In the genomic region with DNA sequence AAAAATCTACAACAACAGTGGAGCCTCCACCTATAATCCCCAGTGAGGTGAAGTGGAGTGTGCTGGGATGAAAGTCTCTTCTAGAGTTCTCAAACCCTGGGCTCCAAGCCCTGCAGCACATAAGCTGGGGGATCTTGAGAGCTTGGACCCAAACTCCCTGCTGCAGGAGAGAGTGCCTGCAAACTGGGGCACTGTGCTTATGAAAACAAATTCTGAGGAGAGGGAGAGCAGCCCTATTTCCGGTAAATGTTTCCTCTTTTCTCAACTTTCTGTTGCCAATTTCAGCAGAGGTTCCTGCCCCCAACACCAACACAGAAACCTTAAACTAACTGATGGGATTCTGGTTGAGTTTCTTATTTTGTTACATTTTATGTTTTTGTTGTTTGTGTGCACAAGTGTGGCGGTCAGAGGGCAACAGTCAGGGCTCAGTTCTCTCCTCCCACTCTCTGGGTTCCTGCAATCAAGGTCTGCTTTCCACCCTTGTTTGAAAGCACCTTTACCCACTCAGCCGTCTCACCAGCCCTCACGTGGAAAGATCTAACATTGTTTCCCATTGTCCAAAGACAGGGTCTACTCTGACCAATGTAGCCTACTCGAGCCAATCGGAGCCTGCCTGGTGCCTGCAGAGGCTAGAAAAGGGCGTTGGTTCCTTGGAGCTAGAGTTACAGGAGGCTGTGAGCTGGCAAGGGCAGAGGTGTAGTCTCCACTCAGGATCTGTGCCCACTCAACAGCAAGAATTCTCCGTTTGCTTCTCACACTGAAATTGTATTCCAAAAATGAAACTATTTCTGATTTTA, we compare ENCODE assay signal across 11 mouse cellular contexts. TPM values are rescaled to one million over a fixed set of nuclear protein-coding genes. Genes with fewer than 3 reads are reported as not detected.
DNase-seq lines count a peak whose midpoint lies in the region; ATAC-seq and TF ChIP-seq lines count a peak whose summit lies in the region.
"Had no signal": no experiment of that assay in that cellular context is flagged by ENCODE, and none has a peak within 500 bp of the region (broad histone marks: within the 10 kb centered on the region; RNA-seq: fewer than 3 reads in every experiment).

No protein-coding gene starts in this region.

- no peak overlapping the region for H3K4me3 ChIP-seq in limb, embryonic 13.5 days
- no peak overlapping the region for H3K4me3 ChIP-seq in limb, embryonic 10.5 days
- no peak overlapping the region for H3K4me3 ChIP-seq in stomach, postnatal 0 days (ENCODE audit: low read depth, low read length)
- H3K4me3 ChIP-seq in left cerebral cortex, adult 2 months: no peak overlapping the region
- H3K4me3 ChIP-seq: limb, embryonic 12.5 days had no signal

- DNase-seq in CD4-positive, CD25-positive, alpha-beta regulatory T cell, adult 2 months (ENCODE audit: low read depth, low spot score): peak; percentile 47
- DNase-seq in limb, embryonic 10.5 days (ENCODE audit: low spot score): no peak
- peak; percentile 29 for DNase-seq in kidney, postnatal 14 days
- DNase-seq in stomach, postnatal 0 days (ENCODE audit: low spot score): no peak
- DNase-seq in left cerebral cortex, adult 2 months (ENCODE audit: extremely low spot score in 1 of 2, low spot score in 2 of 2): no peak
- DNase-seq in right cerebral cortex, adult 18-20 months: no peak
- DNase-seq: adrenal gland, adult 8-10 months had no signal

- H3K9ac ChIP-seq in limb, embryonic 13.5 days: 0 out of 2 replicates have a peak overlapping the region, but pooled peaks have one; percentile 13
- H3K9ac ChIP-seq in stomach, postnatal 0 days (ENCODE audit: low read length): no peak overlapping the region
- H3K9ac ChIP-seq: limb, embryonic 12.5 days had no signal

- H3K4me1 ChIP-seq in limb, embryonic 13.5 days: peaks cover 14% of the 10 kb centered on the region
- peaks cover 13% of the 10 kb centered on the region for H3K4me1 ChIP-seq in limb, embryonic 10.5 days
- H3K4me1 ChIP-seq in stomach, postnatal 0 days (replicated peaks; ENCODE audit: control insufficient read depth, insufficient read depth): peaks cover 3% of the 10 kb centered on the region; the same call in 1 of the 2 replicates

- TF ChIP-seq EP300 in stomach, postnatal 0 days (optimal IDR thresholded peaks at IDR 0.05): no peak

- no peak for TF ChIP-seq CTCF in stomach, postnatal 0 days (IDR thresholded peaks at IDR 0.05; ENCODE audit: low read depth)
- no peak for TF ChIP-seq CTCF in left cerebral cortex, adult 2 months (IDR thresholded peaks at IDR 0.05)

- peaks cover under 1% of the 10 kb centered on the region for H3K36me3 ChIP-seq in limb, embryonic 13.5 days
- peaks cover 13% of the 10 kb centered on the region for H3K36me3 ChIP-seq in limb, embryonic 10.5 days
- no peaks in the 10 kb centered on the region for H3K36me3 ChIP-seq in stomach, postnatal 0 days (ENCODE audit: control insufficient read depth, insufficient read depth, low read length)

- WGBS in limb, embryonic 13.5 days: 66% methylated on average over 8 of the region's 8 CpGs
- 67% methylated on average over 8 of the region's 8 CpGs for WGBS in limb, embryonic 10.5 days
- 53% methylated on average over 8 of the region's 8 CpGs for WGBS in stomach, postnatal 0 days

- ATAC-seq in CD4-positive, CD25-positive, alpha-beta regulatory T cell, adult 4 months: no peak
- no peak for ATAC-seq in limb, embryonic 13.5 days (ENCODE audit: low FRiP score, low read depth)
- ATAC-seq in stomach, postnatal 0 days (ENCODE audit: low FRiP score, low TSS enrichment): no peak
- ATAC-seq: hindbrain, embryonic 16.5 days had no signal

- no peak overlapping the region for H3K4me2 ChIP-seq in limb, embryonic 13.5 days (replicated peaks)
- no peak overlapping the region for H3K4me2 ChIP-seq in stomach, postnatal 0 days (replicated peaks; ENCODE audit: low read depth)
- H3K4me2 ChIP-seq: limb, embryonic 12.5 days had no signal

- H3K27ac ChIP-seq in limb, embryonic 13.5 days: no peak overlapping the region
- no peak overlapping the region for H3K27ac ChIP-seq in limb, embryonic 10.5 days
- peak overlapping the region; percentile 13; the same call in 1 of the 2 replicates for H3K27ac ChIP-seq in stomach, postnatal 0 days (replicated peaks)
- no peak overlapping the region for H3K27ac ChIP-seq in left cerebral cortex, adult 2 months
- H3K27ac ChIP-seq: limb, embryonic 12.5 days had no signal

- H3K9me3 ChIP-seq in limb, embryonic 13.5 days: no peaks in the 10 kb centered on the region
- no peaks in the 10 kb centered on the region for H3K9me3 ChIP-seq in limb, embryonic 10.5 days (replicated peaks)
- H3K9me3 ChIP-seq in stomach, postnatal 0 days (ENCODE audit: control insufficient read depth, low read length): no peaks in the 10 kb centered on the region
- H3K9me3 ChIP-seq: limb, embryonic 12.5 days had no signal

- intact Hi-C loops in left cerebral cortex, adult 2 months (cut with DNase I): loop anchor here (2.0 kb wide), 1 partner anchor 57 kb away; no protein-coding TSS in a partner anchor

- no peaks in the 10 kb centered on the region for H3K27me3 ChIP-seq in limb, embryonic 13.5 days
- no peaks in the 10 kb centered on the region for H3K27me3 ChIP-seq in limb, embryonic 10.5 days (ENCODE audit: low read depth, poor library complexity, severe bottlenecking)
- H3K27me3 ChIP-seq in stomach, postnatal 0 days (ENCODE audit: control insufficient read depth, insufficient read depth, low read length): no peaks in the 10 kb centered on the region
- H3K27me3 ChIP-seq: limb, embryonic 12.5 days had no signal

RNA-seq across cellular contexts. Expression of a gene that starts 2.4 kb away (rescaled TPM):
- 1,000 to 10,000 TPM; 1,727 to 2,219 TPM for polyA plus RNA-seq in CD4-positive, CD25-positive, alpha-beta regulatory T cell, adult 4 months (2017; shearing (Covaris generic))
- 1,885 and 1,910 TPM in 2 replicates for polyA plus RNA-seq in limb, embryonic 13.5 days (2015; fragmentation: Nextera tagmentation; extraction: Ambion mirVana)
- 2,414 and 2,486 TPM in 2 replicates for polyA plus RNA-seq in limb, embryonic 10.5 days (2016; fragmentation: Nextera tagmentation; extraction: Ambion mirVana)
- 1,070 and 1,103 TPM in 2 replicates for polyA plus RNA-seq in stomach, postnatal 0 days (2015; fragmentation: Nextera tagmentation; extraction: Ambion mirVana)
- total RNA-seq in left cerebral cortex, adult 2 months (2021): 100 to 1,000 TPM; 476 to 536 TPM

RNA-seq across cellular contexts. Expression of a gene that starts 10.7 kb away (rescaled TPM):
- not detected for polyA plus RNA-seq in CD4-positive, CD25-positive, alpha-beta regulatory T cell, adult 4 months (2017; shearing (Covaris generic))
- polyA plus RNA-seq in limb, embryonic 13.5 days (2015; fragmentation: Nextera tagmentation; extraction: Ambion mirVana): 4.5 and 5.2 TPM in 2 replicates
- polyA plus RNA-seq in limb, embryonic 10.5 days (2016; fragmentation: Nextera tagmentation; extraction: Ambion mirVana): 0.74 and 0.80 TPM in 2 replicates
- 0.86 and 0.96 TPM in 2 replicates for polyA plus RNA-seq in stomach, postnatal 0 days (2015; fragmentation: Nextera tagmentation; extraction: Ambion mirVana)
- 1 to 10 TPM; 5.9 to 7.4 TPM for total RNA-seq in left cerebral cortex, adult 2 months (2021)

RNA-seq across cellular contexts. Expression of a gene that starts 19.0 kb away (rescaled TPM):
- polyA plus RNA-seq in CD4-positive, CD25-positive, alpha-beta regulatory T cell, adult 4 months (2017; shearing (Covaris generic)): not detected
- polyA plus RNA-seq in limb, embryonic 13.5 days (2015; fragmentation: Nextera tagmentation; extraction: Ambion mirVana): not detected in 2 replicates
- polyA plus RNA-seq in limb, embryonic 10.5 days (2016; fragmentation: Nextera tagmentation; extraction: Ambion mirVana): 0.09 TPM in 1 of 2 replicates, not detected in the other
- 6.8 and 6.9 TPM in 2 replicates for polyA plus RNA-seq in stomach, postnatal 0 days (2015; fragmentation: Nextera tagmentation; extraction: Ambion mirVana)
- 1 to 10 TPM; 1.9 to 3.8 TPM for total RNA-seq in left cerebral cortex, adult 2 months (2021)
- polyA plus RNA-seq: hindbrain, embryonic 16.5 days; limb, embryonic 12.5 days had no signal

RNA-seq across cellular contexts. Expression of a gene that starts 19.8 kb away (rescaled TPM):
- polyA plus RNA-seq in CD4-positive, CD25-positive, alpha-beta regulatory T cell, adult 4 months (2017; shearing (Covaris generic)): not detected
- polyA plus RNA-seq in limb, embryonic 13.5 days (2015; fragmentation: Nextera tagmentation; extraction: Ambion mirVana): 0.92 and 1.3 TPM in 2 replicates
- 0.44 and 0.60 TPM in 2 replicates for polyA plus RNA-seq in limb, embryonic 10.5 days (2016; fragmentation: Nextera tagmentation; extraction: Ambion mirVana)
- 0.12 and 0.17 TPM in 2 replicates for polyA plus RNA-seq in stomach, postnatal 0 days (2015; fragmentation: Nextera tagmentation; extraction: Ambion mirVana)
- 10 to 100 TPM; 38.3 to 42.8 TPM for total RNA-seq in left cerebral cortex, adult 2 months (2021)

RNA-seq across cellular contexts. Expression of a gene that starts 25.6 kb away (rescaled TPM):
- polyA plus RNA-seq in CD4-positive, CD25-positive, alpha-beta regulatory T cell, adult 4 months (2017; shearing (Covaris generic)): 100 to 1,000 TPM; 106 to 120 TPM
- polyA plus RNA-seq in limb, embryonic 13.5 days (2015; fragmentation: Nextera tagmentation; extraction: Ambion mirVana): 127 and 128 TPM in 2 replicates
- polyA plus RNA-seq in limb, embryonic 10.5 days (2016; fragmentation: Nextera tagmentation; extraction: Ambion mirVana): 168 and 204 TPM in 2 replicates
- 62.0 and 65.8 TPM in 2 replicates for polyA plus RNA-seq in stomach, postnatal 0 days (2015; fragmentation: Nextera tagmentation; extraction: Ambion mirVana)
- total RNA-seq in left cerebral cortex, adult 2 months (2021): 10 to 100 TPM; 68.2 to 71.0 TPM

Comparison
In these comparisons a context has a peak if more than half of its experiments do, and no peak if none do; other contexts are left out.
1. DNase-seq: peak in CD4-positive, CD25-positive, alpha-beta regulatory T cell, adult 2 months (single experiment) and kidney, postnatal 14 days (single experiment); none in limb, embryonic 10.5 days (single experiment), stomach, postnatal 0 days (single experiment), left cerebral cortex, adult 2 months (0 of 2) and right cerebral cortex, adult 18-20 months (single experiment).